Mouse (Mus musculus): ENCODE measurements around the gene Zfp995.
"Not testable (repeated sequence)": the region's sequence is repeated elsewhere in the genome, so short reads cannot be mapped to it uniquely, and the experiment has no call there.

Gene Zfp995

GRCm38 (mm10) chr17:21909456-21910052 lies at the start of gene Zfp995:
Gene Zfp995, minus strand, starts transcription at chr17:21909926.
- not testable (repeated sequence) for H3K36me3 ChIP-seq (ENCODE audit: control insufficient read depth, insufficient read depth, low read length, poor library complexity, severe bottlenecking); H3K27me3 ChIP-seq (ENCODE audit: control insufficient read depth, insufficient read depth, low read length, poor library complexity, severe bottlenecking)
- peak; percentile 44 for DNase-seq (ENCODE audit: low read depth, low spot score)

DNA sequence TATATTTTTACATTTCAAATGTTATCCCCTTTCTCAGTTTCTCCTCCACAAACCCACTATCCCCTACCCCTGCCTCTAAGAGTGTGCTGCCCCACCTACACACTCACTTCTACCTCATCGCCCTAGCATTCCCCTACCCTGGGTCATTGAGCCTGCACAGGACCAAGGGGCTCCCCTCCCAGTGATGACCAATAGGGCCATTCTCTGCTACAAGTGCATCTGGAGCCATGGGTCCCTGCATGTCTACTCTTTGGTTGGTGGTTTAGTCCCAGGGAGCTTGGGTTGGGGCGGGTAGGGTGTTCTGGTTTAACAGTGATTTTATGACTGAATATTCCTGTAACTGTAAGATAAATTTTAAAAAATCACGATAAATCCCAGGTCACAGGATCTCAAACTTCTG lies 687 bp downstream of the Zfp995 start:
- DNase-seq (ENCODE audit: low read depth, low spot score): no peak
- Histone ChIP-seq H3K27me3 (ENCODE audit: control insufficient read depth, insufficient read depth, low read length, poor library complexity, severe bottlenecking) (no peaks in the 10 kb centered on the region), H3K36me3 (ENCODE audit: control insufficient read depth, insufficient read depth, low read length, poor library complexity, severe bottlenecking) (no peaks in the 10 kb centered on the region)

GRCm38 (mm10) chr17:21871256-21871655 lies 38.5 kb downstream of the Zfp995 start:
- Histone ChIP-seq H3K36me3 (ENCODE audit: control insufficient read depth, insufficient read depth, low read length, poor library complexity, severe bottlenecking) (no peaks in the 10 kb centered on the region), H3K27me3 (ENCODE audit: control insufficient read depth, insufficient read depth, low read length, poor library complexity, severe bottlenecking) (no peaks in the 10 kb centered on the region)
- DNase-seq (ENCODE audit: low read depth, low spot score): no peak

DNA sequence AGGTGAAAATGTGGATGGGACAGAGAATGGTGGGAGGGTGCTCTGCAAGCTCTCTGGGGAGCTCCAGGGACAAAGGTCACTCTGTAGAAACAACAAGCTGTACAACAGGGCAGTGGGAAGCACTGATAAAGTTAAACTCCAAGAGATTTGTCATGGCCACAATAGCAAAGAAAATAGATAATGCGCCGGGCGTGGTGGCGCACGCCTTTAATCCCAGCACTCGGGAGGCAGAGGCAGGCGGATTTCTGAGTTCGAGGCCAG lies 63.5 kb downstream of the Zfp995 start:
- not testable (repeated sequence) for H3K27me3 ChIP-seq (ENCODE audit: control insufficient read depth, insufficient read depth, low read length, poor library complexity, severe bottlenecking); DNase-seq (ENCODE audit: low read depth, low spot score); H3K36me3 ChIP-seq (ENCODE audit: control insufficient read depth, insufficient read depth, low read length, poor library complexity, severe bottlenecking)

GRCm38 (mm10) chr17:21845545-21846321 lies 64.0 kb downstream of the Zfp995 start, which contains the start of gene Zfp820:
Gene Zfp820, minus strand, starts transcription at chr17:21845772.
- H3K27me3 ChIP-seq (ENCODE audit: control insufficient read depth, insufficient read depth, low read length, poor library complexity, severe bottlenecking): no peaks in the 10 kb centered on the region
- H3K36me3 ChIP-seq (ENCODE audit: control insufficient read depth, insufficient read depth, low read length, poor library complexity, severe bottlenecking): no peaks in the 10 kb centered on the region
- peak; percentile 1 for DNase-seq (ENCODE audit: low read depth, low spot score)

GRCm38 (mm10) chr17:21838510-21838909 lies 71.2 kb downstream of the Zfp995 start:
- DNase-seq (ENCODE audit: low read depth, low spot score): peak; percentile 1
- Histone ChIP-seq H3K36me3 (ENCODE audit: control insufficient read depth, insufficient read depth, low read length, poor library complexity, severe bottlenecking) (no peaks in the 10 kb centered on the region), H3K27me3 (ENCODE audit: control insufficient read depth, insufficient read depth, low read length, poor library complexity, severe bottlenecking) (no peaks in the 10 kb centered on the region)
